Mouse (Mus musculus): ENCODE measurements around the gene Slc43a1. TPM values are rescaled to one million over a fixed set of nuclear protein-coding genes. Genes with fewer than 3 reads are reported as not detected.

The Slc43a1 gene
- total and polyA plus RNA-seq, 2 experiments from 2014 or later, result 2.8 to 3.9 TPM

DNA sequence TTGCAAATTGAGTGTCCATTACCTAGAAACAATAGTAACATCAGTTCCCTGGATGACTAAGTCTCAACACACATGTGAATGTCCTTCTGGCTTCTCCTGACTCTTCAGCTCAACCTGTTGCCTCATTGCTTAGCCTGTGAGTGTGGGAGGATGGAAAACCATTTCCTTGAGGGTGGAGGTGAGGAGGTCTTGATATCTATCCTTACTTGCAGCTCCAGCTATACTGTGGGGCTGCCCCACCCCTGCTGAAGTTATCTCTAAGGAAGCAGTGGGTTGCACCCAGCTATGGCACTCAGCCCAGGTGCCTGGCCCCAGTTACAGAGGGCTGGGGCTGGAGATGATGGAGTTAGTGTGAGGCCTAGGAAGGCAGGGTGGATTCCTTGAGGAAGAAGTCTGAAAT, 3.3 kb downstream of the Slc43a1 start:
- peaks cover 27% of the 10 kb centered on the region for H3K4me1 ChIP-seq (ENCODE audit: control insufficient read depth, insufficient read depth)
- no peak for DNase-seq (ENCODE audit: low spot score)
- H3K36me3 ChIP-seq (replicated peaks; ENCODE audit: control insufficient read depth, insufficient read depth, low read length), result no peaks in the 10 kb centered on the region
- H3K4me3 ChIP-seq (ENCODE audit: low read depth, low read length), result no peak overlapping the region
- no peaks in the 10 kb centered on the region for H3K9me3 ChIP-seq (replicated peaks; ENCODE audit: control insufficient read depth, low read length)
- H3K4me2 ChIP-seq (ENCODE audit: low read depth, low read length), result peak overlapping the region; percentile 85; the same call in 1 of the 2 replicates
- no peak for ATAC-seq (ENCODE audit: insufficient read depth, low read depth)
- H3K27me3 ChIP-seq (ENCODE audit: control insufficient read depth, insufficient read depth, low read length), result peaks cover 13% of the 10 kb centered on the region
- H3K9ac ChIP-seq (replicated peaks; ENCODE audit: low read depth, low read length), result no peak overlapping the region
- TF ChIP-seq EP300 (IDR thresholded peaks at IDR 0.05; ENCODE audit: low read depth) (no peak), CTCF (IDR thresholded peaks at IDR 0.05; ENCODE audit: low read depth) (no peak)
- H3K27ac ChIP-seq (ENCODE audit: low read depth), result no peak overlapping the region

DNA sequence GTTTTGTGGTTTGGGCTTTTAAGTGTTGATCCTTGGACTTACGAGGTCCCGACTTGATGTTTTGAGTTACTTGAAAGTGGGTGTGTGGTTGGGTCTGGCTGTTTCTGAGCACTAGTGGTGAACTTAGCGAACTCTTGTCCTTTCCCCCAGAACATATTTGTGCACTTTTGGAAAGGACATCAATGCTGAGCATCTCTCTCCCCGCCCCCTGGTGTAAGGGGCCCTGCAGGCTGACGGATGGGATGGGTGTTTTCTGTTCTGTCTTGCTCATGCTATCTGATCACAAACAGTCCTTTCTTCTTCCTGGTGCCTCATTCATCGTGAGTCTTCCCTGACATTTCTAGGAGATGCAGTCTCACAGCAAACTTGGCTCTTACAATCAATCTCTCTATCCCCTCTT, 5.0 kb downstream of the Slc43a1 start:
- Histone ChIP-seq H3K36me3 (replicated peaks; ENCODE audit: control insufficient read depth, insufficient read depth, low read length) (no peaks in the 10 kb centered on the region), H3K4me1 (ENCODE audit: control insufficient read depth, insufficient read depth) (peaks cover 27% of the 10 kb centered on the region), H3K9ac (replicated peaks; ENCODE audit: low read depth, low read length) (no peak overlapping the region), H3K27me3 (ENCODE audit: control insufficient read depth, insufficient read depth, low read length) (peaks cover 7% of the 10 kb centered on the region), H3K27ac (ENCODE audit: low read depth) (no peak overlapping the region), H3K4me2 (ENCODE audit: low read depth, low read length) (no peak overlapping the region), H3K9me3 (replicated peaks; ENCODE audit: control insufficient read depth, low read length) (no peaks in the 10 kb centered on the region), H3K4me3 (ENCODE audit: low read depth, low read length) (no peak overlapping the region)
- DNase-seq (ENCODE audit: low spot score) (no peak), ATAC-seq (ENCODE audit: insufficient read depth, low read depth) (no peak)
- no peak for TF ChIP-seq EP300 (IDR thresholded peaks at IDR 0.05; ENCODE audit: low read depth)
- no peak for TF ChIP-seq CTCF (IDR thresholded peaks at IDR 0.05; ENCODE audit: low read depth)
- 80% methylated on average over 6 of the region's 6 CpGs for WGBS

DNA sequence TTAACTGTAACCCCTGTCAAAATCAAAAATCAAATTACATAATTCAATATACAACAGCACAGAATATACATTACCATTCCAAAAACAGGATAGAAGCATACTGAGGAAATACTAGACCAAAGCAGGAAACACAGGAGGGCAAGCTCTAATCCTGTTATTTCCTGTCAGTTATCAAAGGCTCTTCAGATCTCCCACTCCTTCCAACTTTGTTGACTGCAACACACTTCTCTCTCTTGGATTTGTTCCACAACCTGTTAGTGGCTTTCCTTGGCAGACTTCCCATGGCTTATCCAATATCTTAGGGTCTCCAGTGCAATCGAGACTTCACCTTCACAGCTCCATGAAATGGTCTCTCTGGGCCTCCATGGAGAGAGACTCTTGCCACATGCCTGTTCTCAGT, 6.6 kb downstream of the Slc43a1 start:
- H3K4me3 ChIP-seq (ENCODE audit: low read depth, low read length), result no peak overlapping the region
- H3K4me2 ChIP-seq (ENCODE audit: low read depth, low read length), result no peak overlapping the region
- H3K4me1 ChIP-seq (ENCODE audit: control insufficient read depth, insufficient read depth), result peaks cover 19% of the 10 kb centered on the region
- TF ChIP-seq EP300 (IDR thresholded peaks at IDR 0.05; ENCODE audit: low read depth), result no peak
- TF ChIP-seq CTCF (IDR thresholded peaks at IDR 0.05; ENCODE audit: low read depth), result no peak
- no peak for DNase-seq (ENCODE audit: low spot score)
- no peaks in the 10 kb centered on the region for H3K36me3 ChIP-seq (replicated peaks; ENCODE audit: control insufficient read depth, insufficient read depth, low read length)
- 6% methylated on average over 1 of the region's 1 CpGs for WGBS
- no peak overlapping the region for H3K9ac ChIP-seq (replicated peaks; ENCODE audit: low read depth, low read length)
- no peaks in the 10 kb centered on the region for H3K9me3 ChIP-seq (replicated peaks; ENCODE audit: control insufficient read depth, low read length)
- no peaks in the 10 kb centered on the region for H3K27me3 ChIP-seq (ENCODE audit: control insufficient read depth, insufficient read depth, low read length)
- no peak overlapping the region for H3K27ac ChIP-seq (ENCODE audit: low read depth)
- ATAC-seq (ENCODE audit: insufficient read depth, low read depth), result no peak

DNA sequence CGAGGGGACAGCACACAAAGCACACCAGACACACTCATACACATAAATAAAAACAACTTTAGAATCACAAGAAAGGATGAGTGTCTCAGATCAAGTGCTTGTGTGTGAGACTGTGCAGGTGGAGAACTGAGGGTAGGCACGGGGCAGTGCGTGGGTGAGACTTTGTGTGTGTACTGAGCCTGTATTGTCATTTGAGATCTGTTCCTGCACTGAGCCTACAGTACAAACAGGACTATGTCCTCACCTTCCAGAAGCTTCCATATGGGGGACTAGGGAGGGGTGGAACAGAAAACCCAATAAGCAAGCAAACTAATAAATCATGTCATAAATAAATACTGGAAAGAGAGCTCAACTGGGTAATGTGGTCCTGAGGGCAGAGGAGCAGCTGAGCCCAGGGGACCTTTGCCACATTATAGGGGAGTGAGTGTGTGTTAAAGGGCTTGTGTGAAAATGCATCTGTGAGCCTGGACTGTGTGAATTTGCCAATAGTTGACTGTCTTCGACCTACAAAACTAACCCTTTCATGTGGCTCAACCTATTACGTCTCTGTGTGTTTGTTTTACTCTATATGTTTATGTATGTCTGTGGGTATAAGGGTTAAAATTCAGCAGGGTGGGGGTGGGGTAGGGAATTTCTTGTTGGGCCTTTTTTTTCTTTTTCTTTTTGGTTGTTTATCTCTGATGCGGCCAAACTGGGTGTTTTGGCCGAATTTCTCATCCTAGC, 11.9 kb downstream of the Slc43a1 start:
- Histone ChIP-seq H3K4me1 (ENCODE audit: control insufficient read depth, insufficient read depth) (0 out of 2 replicates have a peak, but pooled peaks cover under 1% of the 10 kb centered on the region), H3K27me3 (ENCODE audit: control insufficient read depth, insufficient read depth, low read length) (no peaks in the 10 kb centered on the region), H3K9ac (replicated peaks; ENCODE audit: low read depth, low read length) (no peak overlapping the region), H3K36me3 (replicated peaks; ENCODE audit: control insufficient read depth, insufficient read depth, low read length) (peaks cover 3% of the 10 kb centered on the region; the same call in 1 of the 2 replicates), H3K4me2 (ENCODE audit: low read depth, low read length) (peak overlapping the region; percentile 39), H3K9me3 (replicated peaks; ENCODE audit: control insufficient read depth, low read length) (no peaks in the 10 kb centered on the region), H3K27ac (ENCODE audit: low read depth) (no peak overlapping the region), H3K4me3 (ENCODE audit: low read depth, low read length) (no peak overlapping the region)
- 54% methylated on average over 7 of the region's 7 CpGs for WGBS
- DNase-seq (ENCODE audit: low spot score) (no peak), ATAC-seq (ENCODE audit: insufficient read depth, low read depth) (no peak)
- TF ChIP-seq CTCF (IDR thresholded peaks at IDR 0.05; ENCODE audit: low read depth) (no peak), EP300 (IDR thresholded peaks at IDR 0.05; ENCODE audit: low read depth) (no peak)

DNA sequence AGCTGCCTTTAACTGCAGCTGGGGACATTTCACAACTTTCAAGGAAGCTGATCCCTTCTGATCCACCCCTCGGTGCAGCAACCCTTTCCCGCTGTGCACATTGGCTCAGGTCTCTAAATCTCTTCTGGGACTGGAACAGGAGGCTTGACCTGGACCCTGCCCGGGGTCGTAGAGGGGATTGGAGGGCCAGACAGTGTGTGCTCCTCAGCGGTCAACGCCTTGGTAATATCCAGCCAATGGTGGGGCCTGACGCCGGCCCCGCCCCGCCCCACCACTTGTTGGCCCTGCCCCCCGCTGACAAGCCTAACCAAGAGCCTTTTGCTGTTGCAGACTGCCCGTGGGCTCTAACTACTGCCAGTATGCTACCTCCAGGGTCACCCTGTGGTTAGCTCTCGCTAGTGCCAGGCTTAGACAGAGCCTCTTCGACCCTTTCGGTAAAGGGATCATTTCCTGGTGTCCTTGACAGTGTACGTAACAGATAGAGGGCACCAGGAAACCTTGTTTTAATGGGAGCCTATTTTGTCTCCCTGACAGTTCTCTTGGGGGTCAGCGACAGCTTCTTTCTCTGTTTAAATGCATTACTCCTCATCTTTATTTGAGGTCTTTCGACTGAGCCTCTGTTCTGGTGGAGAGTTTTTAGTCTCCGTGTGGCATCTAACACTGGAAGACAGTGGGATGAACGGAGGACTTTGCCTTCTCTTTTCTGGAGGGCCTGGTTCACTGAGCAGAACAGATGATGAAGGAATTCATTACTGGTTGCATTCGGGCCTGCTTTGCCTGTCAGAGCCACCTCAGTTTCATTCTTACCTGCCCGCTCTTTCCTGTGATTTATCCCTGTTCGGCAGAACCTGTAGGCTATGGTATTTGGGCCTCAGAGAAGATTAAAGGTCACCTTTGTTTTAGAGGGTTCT, 12.7 kb downstream of the Slc43a1 start:
- Histone ChIP-seq H3K9ac (replicated peaks; ENCODE audit: low read depth, low read length) (no peak overlapping the region), H3K27ac (ENCODE audit: low read depth) (no peak overlapping the region)

More for the DNA sequence above, 12.7 kb downstream of the Slc43a1 start:
- ATAC-seq (ENCODE audit: insufficient read depth, low read depth) (peak; percentile 82), DNase-seq (ENCODE audit: low spot score) (peak; percentile 43)
- H3K4me3 ChIP-seq (ENCODE audit: low read depth, low read length), result no peak overlapping the region
- WGBS, result 39% methylated on average over 23 of the region's 23 CpGs
- H3K9me3 ChIP-seq (replicated peaks; ENCODE audit: control insufficient read depth, low read length), result no peaks in the 10 kb centered on the region
- H3K4me1 ChIP-seq (ENCODE audit: control insufficient read depth, insufficient read depth), result no peaks in the 10 kb centered on the region
- no peaks in the 10 kb centered on the region for H3K27me3 ChIP-seq (ENCODE audit: control insufficient read depth, insufficient read depth, low read length)
- TF ChIP-seq EP300 (IDR thresholded peaks at IDR 0.05; ENCODE audit: low read depth) (no peak), CTCF (IDR thresholded peaks at IDR 0.05; ENCODE audit: low read depth) (no peak)
- peak overlapping the region; percentile 39 for H3K4me2 ChIP-seq (ENCODE audit: low read depth, low read length)
- peaks cover 3% of the 10 kb centered on the region; the same call in 1 of the 2 replicates for H3K36me3 ChIP-seq (replicated peaks; ENCODE audit: control insufficient read depth, insufficient read depth, low read length)

Data from heart, postnatal 0 days (tissue).